Mouse (Mus musculus): Measurements from ENCODE around the gene Spryd3. TPM values are rescaled to one million over a fixed set of nuclear protein-coding genes. Genes with fewer than 3 reads are reported as not detected.

The Spryd3 gene
- polyA plus RNA-seq, 1 experiment = 35.5 TPM

- H3K27ac ChIP-seq (ENCODE audit: insufficient read depth, low read length) = no peak overlapping the region
- TF ChIP-seq POLR2A (IDR thresholded peaks at IDR 0.05; ENCODE audit: low read depth, low read length) = no peak
- TF ChIP-seq CTCF (IDR thresholded peaks at IDR 0.05; ENCODE audit: borderline replicate concordance, insufficient read depth, low read length) = no peak
- H3K4me1 ChIP-seq (ENCODE audit: control insufficient read depth, insufficient read depth, low read length) = peaks cover 8% of the 10 kb centered on the region; the same call in 1 of the 2 replicates
- no peak overlapping the region for H3K4me3 ChIP-seq (ENCODE audit: insufficient read depth, low read length)
Measured at GRCm38 (mm10) chr15:102077111-102077677, 58.8 kb downstream of the Spryd3 start.

- Histone ChIP-seq H3K4me3 (ENCODE audit: insufficient read depth, low read length) (peak overlapping the region; percentile 84), H3K27ac (ENCODE audit: insufficient read depth, low read length) (0 out of 2 replicates have a peak overlapping the region, but pooled peaks have one; percentile 14), H3K4me1 (ENCODE audit: control insufficient read depth, insufficient read depth, low read length) (peaks cover 4% of the 10 kb centered on the region; the same call in 1 of the 2 replicates)
- no peak for TF ChIP-seq CTCF (IDR thresholded peaks at IDR 0.05; ENCODE audit: borderline replicate concordance, insufficient read depth, low read length)
- TF ChIP-seq POLR2A (IDR thresholded peaks at IDR 0.05; ENCODE audit: low read depth, low read length) = no peak
Measured at GRCm38 (mm10) chr15:102074876-102075585, 61.0 kb downstream of the Spryd3 start.

GRCm38 (mm10) chr15:102074070-102074731 lies 61.8 kb downstream of the Spryd3 start:
- peak overlapping the region; percentile 94 for H3K27ac ChIP-seq (ENCODE audit: insufficient read depth, low read length)
- peak overlapping the region; percentile 84 for H3K4me3 ChIP-seq (ENCODE audit: insufficient read depth, low read length)
- TF ChIP-seq POLR2A (IDR thresholded peaks at IDR 0.05; ENCODE audit: low read depth, low read length) = peak; percentile 43; the same call in 1 of the 2 replicates
- TF ChIP-seq CTCF (IDR thresholded peaks at IDR 0.05; ENCODE audit: borderline replicate concordance, insufficient read depth, low read length) = no peak
- peaks cover 4% of the 10 kb centered on the region; the same call in 1 of the 2 replicates for H3K4me1 ChIP-seq (ENCODE audit: control insufficient read depth, insufficient read depth, low read length)

GRCm38 (mm10) chr15:102073559-102074069 lies 62.4 kb downstream of the Spryd3 start, which contains the start of gene Eif4b:
TSS of gene Eif4b (plus strand) at chr15:102073773.
- H3K27ac ChIP-seq (ENCODE audit: insufficient read depth, low read length) = peak within 1 kb of the TSS; percentile 94
- peaks cover 4% of the 10 kb centered on the region; the same call in 1 of the 2 replicates for H3K4me1 ChIP-seq (ENCODE audit: control insufficient read depth, insufficient read depth, low read length)
- peak within 1 kb of the TSS; percentile 84 for H3K4me3 ChIP-seq (ENCODE audit: insufficient read depth, low read length)
- TF ChIP-seq CTCF (IDR thresholded peaks at IDR 0.05; ENCODE audit: borderline replicate concordance, insufficient read depth, low read length) = no peak
- peak; percentile 82 for TF ChIP-seq POLR2A (IDR thresholded peaks at IDR 0.05; ENCODE audit: low read depth, low read length)

- H3K4me1 ChIP-seq (ENCODE audit: control insufficient read depth, insufficient read depth, low read length) = peaks cover 4% of the 10 kb centered on the region; the same call in 1 of the 2 replicates
- TF ChIP-seq CTCF (IDR thresholded peaks at IDR 0.05; ENCODE audit: borderline replicate concordance, insufficient read depth, low read length) (no peak), POLR2A (IDR thresholded peaks at IDR 0.05; ENCODE audit: low read depth, low read length) (0 out of 2 replicates have a peak, but pooled peaks have one; percentile 14)
- peak overlapping the region; percentile 21; the same call in 1 of the 2 replicates for H3K4me3 ChIP-seq (ENCODE audit: insufficient read depth, low read length)
- H3K27ac ChIP-seq (ENCODE audit: insufficient read depth, low read length) = peak overlapping the region; percentile 20; the same call in 1 of the 2 replicates
Measured at GRCm38 (mm10) chr15:102072963-102073558, 63.0 kb downstream of the Spryd3 start.

GRCm38 (mm10) chr15:102070476-102071467 lies 65.3 kb downstream of the Spryd3 start:
- TF ChIP-seq POLR2A (IDR thresholded peaks at IDR 0.05; ENCODE audit: low read depth, low read length) (no peak), CTCF (IDR thresholded peaks at IDR 0.05; ENCODE audit: borderline replicate concordance, insufficient read depth, low read length) (no peak)
- no peak overlapping the region for H3K4me3 ChIP-seq (ENCODE audit: insufficient read depth, low read length)
- peaks cover 4% of the 10 kb centered on the region; the same call in 1 of the 2 replicates for H3K4me1 ChIP-seq (ENCODE audit: control insufficient read depth, insufficient read depth, low read length)
- no peak overlapping the region for H3K27ac ChIP-seq (ENCODE audit: insufficient read depth, low read length)

Other genes with a start within 250 kb of the Spryd3 start
- gene Krt76, start 243.3 kb downstream of the Spryd3 start, polyA plus RNA-seq (2011; ENCODE audit: insufficient read length, low read depth, missing spikeins) = not detected in 2 replicates
- gene Krt4, start 211.5 kb downstream of the Spryd3 start, polyA plus RNA-seq (2011; ENCODE audit: insufficient read length, low read depth, missing spikeins) = not detected in 2 replicates
- not detected in 2 replicates for gene Krt79, start 195.9 kb downstream of the Spryd3 start, polyA plus RNA-seq (2011; ENCODE audit: insufficient read length, low read depth, missing spikeins)
- gene Krt78, start 181.9 kb downstream of the Spryd3 start, polyA plus RNA-seq (2011; ENCODE audit: insufficient read length, low read depth, missing spikeins) = not detected in 2 replicates
- gene Krt8, start 131.8 kb downstream of the Spryd3 start, polyA plus RNA-seq (2011; ENCODE audit: insufficient read length, low read depth, missing spikeins) = 0.25 TPM in 1 of 2 replicates, not detected in the other
- gene Krt18, start 108.1 kb downstream of the Spryd3 start, polyA plus RNA-seq (2011; ENCODE audit: insufficient read length, low read depth, missing spikeins) = 1.6 and 8.2 TPM in 2 replicates
- 309 and 317 TPM in 2 replicates for gene Eif4b, start 62.5 kb downstream of the Spryd3 start, polyA plus RNA-seq (2011; ENCODE audit: insufficient read length, low read depth, missing spikeins)
- 61.8 and 71.1 TPM in 2 replicates for gene Tns2, start 35.8 kb downstream of the Spryd3 start, polyA plus RNA-seq (2011; ENCODE audit: insufficient read length, low read depth, missing spikeins)
- 43.0 and 55.0 TPM in 2 replicates for gene Igfbp6, start 8.1 kb upstream of the Spryd3 start, polyA plus RNA-seq (2011; ENCODE audit: insufficient read length, low read depth, missing spikeins)
- gene Soat2, start 14.3 kb upstream of the Spryd3 start, polyA plus RNA-seq (2011; ENCODE audit: insufficient read length, low read depth, missing spikeins) = 1.3 and 2.6 TPM in 2 replicates
- 40.9 and 49.5 TPM in 2 replicates for gene Zfp740, start 67.0 kb upstream of the Spryd3 start, polyA plus RNA-seq (2011; ENCODE audit: insufficient read length, low read depth, missing spikeins)
- 36.5 and 42.7 TPM in 2 replicates for gene Csad, start 68.5 kb upstream of the Spryd3 start, polyA plus RNA-seq (2011; ENCODE audit: insufficient read length, low read depth, missing spikeins)
- 0.51 TPM in 1 of 2 replicates, not detected in the other for gene Itgb7, start 95.7 kb upstream of the Spryd3 start, polyA plus RNA-seq (2011; ENCODE audit: insufficient read length, low read depth, missing spikeins)
- gene Rarg, start 121.3 kb upstream of the Spryd3 start, polyA plus RNA-seq (2011; ENCODE audit: insufficient read length, low read depth, missing spikeins) = 70.6 and 91.2 TPM in 2 replicates
- gene Gm9918, start 134.3 kb upstream of the Spryd3 start, polyA plus RNA-seq (2011; ENCODE audit: insufficient read length, low read depth, missing spikeins) = 0.30 TPM in 1 of 2 replicates, not detected in the other
- 47.3 and 55.8 TPM in 2 replicates for gene Mfsd5, start 143.2 kb upstream of the Spryd3 start, polyA plus RNA-seq (2011; ENCODE audit: insufficient read length, low read depth, missing spikeins)
- 14.5 and 20.1 TPM in 2 replicates for gene Espl1, start 160.0 kb upstream of the Spryd3 start, polyA plus RNA-seq (2011; ENCODE audit: insufficient read length, low read depth, missing spikeins)
- 239 and 257 TPM in 2 replicates for gene Pfdn5, start 189.9 kb upstream of the Spryd3 start, polyA plus RNA-seq (2011; ENCODE audit: insufficient read length, low read depth, missing spikeins)
- gene Myg1, start 195.5 kb upstream of the Spryd3 start, polyA plus RNA-seq (2011; ENCODE audit: insufficient read length, low read depth, missing spikeins) = 35.7 and 42.8 TPM in 2 replicates
- gene Aaas, start 214.5 kb upstream of the Spryd3 start, polyA plus RNA-seq (2011; ENCODE audit: insufficient read length, low read depth, missing spikeins) = 107 and 109 TPM in 2 replicates
- 0.52 and 1.1 TPM in 2 replicates for gene Sp7, start 230.9 kb upstream of the Spryd3 start, polyA plus RNA-seq (2011; ENCODE audit: insufficient read length, low read depth, missing spikeins)

Measured in embryonic fibroblast, embryonic 13.5 days (primary cell).